Comparison of ENCODE assay signal across 23 mouse cellular contexts in the genomic region with DNA sequence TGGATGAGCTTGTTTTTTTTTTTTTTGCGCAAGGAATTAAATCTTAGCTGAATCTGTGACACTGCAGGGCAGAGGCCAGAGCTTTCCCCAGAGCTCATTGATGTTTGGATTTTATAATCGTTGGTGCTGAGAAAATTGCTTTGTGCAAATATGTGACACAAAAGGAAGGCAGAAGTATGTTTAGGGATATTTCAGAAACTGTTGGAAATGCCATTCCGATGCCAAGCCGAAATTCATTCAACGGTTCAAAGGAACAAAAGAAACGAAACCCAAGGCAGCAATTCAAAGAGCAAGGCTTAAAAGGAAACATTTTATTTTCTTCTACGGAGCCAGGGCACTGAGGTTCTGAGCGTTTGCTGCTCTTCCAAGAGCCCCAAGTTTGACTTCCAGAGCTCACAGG.
DNase-seq lines count a peak whose midpoint lies in the region; ATAC-seq and TF ChIP-seq lines count a peak whose summit lies in the region.
"Had no signal": no experiment of that assay in that cellular context is flagged by ENCODE, and none has a peak within 500 bp of the region (broad histone marks: within the 10 kb centered on the region; RNA-seq: fewer than 3 reads in every experiment).

No protein-coding gene starts in this region.

- peak overlapping the region; percentile 11; the same call in 1 of the 2 replicates for H3K27ac ChIP-seq in heart, adult 2 months
- H3K27ac ChIP-seq in kidney, embryonic 16.5 days (ENCODE audit: low read length) = no peak overlapping the region
- H3K27ac ChIP-seq in midbrain, postnatal 0 days (ENCODE audit: low read depth, low read length) = no peak overlapping the region
- no peak overlapping the region for H3K27ac ChIP-seq in midbrain, embryonic 16.5 days (ENCODE audit: low read length)
- H3K27ac ChIP-seq: embryonic facial prominence, embryonic 10.5 days; hindbrain, embryonic 12.5 days; kidney, postnatal 0 days; layer of hippocampus, adult 2 months; midbrain, embryonic 12.5 days; neural tube, embryonic 13.5 days had no signal

- WGBS in heart, adult 2 months = 85% methylated on average over 8 of the region's 8 CpGs
- 67% methylated on average over 8 of the region's 8 CpGs for whole genome bisulfite sequencing in kidney, embryonic 16.5 days
- WGBS in midbrain, postnatal 0 days = 27% methylated on average over 8 of the region's 8 CpGs
- 24% methylated on average over 8 of the region's 8 CpGs for WGBS in midbrain, embryonic 16.5 days

- H3K9ac ChIP-seq in heart, adult 2 months (ENCODE audit: low read depth, low read length) = no peak overlapping the region
- H3K9ac ChIP-seq in kidney, embryonic 16.5 days (replicated peaks; ENCODE audit: low read length) = no peak overlapping the region
- H3K9ac ChIP-seq in midbrain, postnatal 0 days (replicated peaks; ENCODE audit: low read length, poor library complexity, severe bottlenecking) = no peak overlapping the region
- no peak overlapping the region for H3K9ac ChIP-seq in midbrain, embryonic 16.5 days (ENCODE audit: low read depth, low read length)
- H3K9ac ChIP-seq: hindbrain, embryonic 12.5 days; midbrain, embryonic 12.5 days; neural tube, embryonic 13.5 days had no signal

- H3K27me3 ChIP-seq in heart, adult 2 months (ENCODE audit: control insufficient read depth, insufficient read depth, low read length) = no peaks in the 10 kb centered on the region
- no peaks in the 10 kb centered on the region for H3K27me3 ChIP-seq in kidney, embryonic 16.5 days (ENCODE audit: insufficient read depth, low read length)
- H3K27me3 ChIP-seq in midbrain, postnatal 0 days (ENCODE audit: insufficient read depth, low read length) = no peaks in the 10 kb centered on the region
- no peaks in the 10 kb centered on the region for H3K27me3 ChIP-seq in midbrain, embryonic 16.5 days (ENCODE audit: control insufficient read depth, insufficient read depth, low read depth, low read length)
- H3K27me3 ChIP-seq: hindbrain, embryonic 12.5 days; midbrain, embryonic 12.5 days; neural tube, embryonic 13.5 days had no signal

- DNase-seq in heart, adult 2 months = no peak
- no peak for DNase-seq in heart, adult 18-20 months
- DNase-seq in kidney, postnatal 36 days = peak; percentile 29 to 40
- DNase-seq in midbrain, postnatal 0 days (ENCODE audit: low spot score) = peak; percentile 4
- no peak for DNase-seq in urinary bladder, adult 2 months (ENCODE audit: low spot score)
- DNase-seq: adrenal gland, postnatal 14 days; cerebellum, adult 9-11 months; gastrocnemius, postnatal 10 days; layer of hippocampus, postnatal 36 days; retina, postnatal 1 day; right cerebral cortex, postnatal 25 days; spleen, adult 18-20 months had no signal

- intact Hi-C loops in heart, adult 2 months (cut with DNase I) = loop anchor here (5.0 kb wide), 1 partner anchor 92 kb away; no protein-coding TSS in a partner anchor

- no peak for TF ChIP-seq EP300 in heart, adult 2 months (IDR thresholded peaks at IDR 0.05; ENCODE audit: insufficient read depth, low read depth, low read length)

- ATAC-seq in kidney, embryonic 16.5 days (ENCODE audit: low FRiP score, low TSS enrichment) = no peak
- ATAC-seq in midbrain, postnatal 0 days (ENCODE audit: low FRiP score) = no peak
- ATAC-seq in midbrain, embryonic 16.5 days = no peak
- ATAC-seq: activated CD4-positive, CD25-positive, alpha-beta regulatory T cell, adult 4 months; inflammation-experienced regulatory T-cells, adult 6 months had no signal

- H3K36me3 ChIP-seq in heart, adult 2 months (ENCODE audit: control insufficient read depth, insufficient read depth, low read length) = no peaks in the 10 kb centered on the region; the same call in none of the 2 replicates
- no peaks in the 10 kb centered on the region for H3K36me3 ChIP-seq in kidney, embryonic 16.5 days (ENCODE audit: insufficient read depth, low read length)
- H3K36me3 ChIP-seq in midbrain, postnatal 0 days (ENCODE audit: insufficient read depth, low read length) = no peaks in the 10 kb centered on the region
- no peaks in the 10 kb centered on the region for H3K36me3 ChIP-seq in midbrain, embryonic 16.5 days (ENCODE audit: control insufficient read depth, insufficient read depth, low read length)
- H3K36me3 ChIP-seq: embryonic facial prominence, embryonic 10.5 days; hindbrain, embryonic 12.5 days; midbrain, embryonic 12.5 days; neural tube, embryonic 13.5 days had no signal

- TF ChIP-seq POLR2A in heart, adult 2 months (IDR thresholded peaks at IDR 0.05; ENCODE audit: insufficient read depth, low read depth, low read length) = no peak

- TF ChIP-seq CTCF in heart, adult 2 months (IDR thresholded peaks at IDR 0.05) = no peak
- TF ChIP-seq CTCF in midbrain, postnatal 0 days (IDR thresholded peaks at IDR 0.05) = no peak

- H3K79me2 ChIP-seq in heart, adult 2 months (replicated peaks; ENCODE audit: control insufficient read depth, insufficient read depth, low read length) = no peaks in the 10 kb centered on the region

- H3K4me1 ChIP-seq in heart, adult 2 months (ENCODE audit: control insufficient read depth, insufficient read depth, low read length) = peaks cover 8% of the 10 kb centered on the region; the same call in 1 of the 2 replicates
- peaks cover 14% of the 10 kb centered on the region; the same call in 1 of the 2 replicates for H3K4me1 ChIP-seq in kidney, embryonic 16.5 days (ENCODE audit: insufficient read depth, low read length)
- no peaks in the 10 kb centered on the region; the same call in 1 of the 2 replicates for H3K4me1 ChIP-seq in midbrain, postnatal 0 days (ENCODE audit: insufficient read depth, low read length)
- peaks cover 7% of the 10 kb centered on the region; the same call in 1 of the 2 replicates for H3K4me1 ChIP-seq in midbrain, embryonic 16.5 days (ENCODE audit: control insufficient read depth, insufficient read depth, low read length)
- H3K4me1 ChIP-seq: midbrain, embryonic 12.5 days; neural tube, embryonic 13.5 days had no signal

- no peak overlapping the region for H3K4me3 ChIP-seq in heart, adult 2 months
- no peak overlapping the region for H3K4me3 ChIP-seq in kidney, embryonic 16.5 days (ENCODE audit: low read length)
- no peak overlapping the region for H3K4me3 ChIP-seq in midbrain, postnatal 0 days (ENCODE audit: low read depth, low read length)
- H3K4me3 ChIP-seq in midbrain, embryonic 16.5 days (ENCODE audit: low read depth, low read length) = no peak overlapping the region
- H3K4me3 ChIP-seq: embryonic facial prominence, embryonic 10.5 days; hindbrain, embryonic 12.5 days; layer of hippocampus, adult 2 months; midbrain, embryonic 12.5 days; myocyte; neural tube, embryonic 13.5 days had no signal

- H3K4me2 ChIP-seq in kidney, embryonic 16.5 days (replicated peaks; ENCODE audit: low read depth, low read length) = no peak overlapping the region
- no peak overlapping the region for H3K4me2 ChIP-seq in midbrain, postnatal 0 days (ENCODE audit: low read depth, low read length, poor library complexity, severe bottlenecking)
- no peak overlapping the region for H3K4me2 ChIP-seq in midbrain, embryonic 16.5 days (ENCODE audit: low read length)
- H3K4me2 ChIP-seq: hindbrain, embryonic 12.5 days; midbrain, embryonic 12.5 days; neural tube, embryonic 13.5 days had no signal

- H3K9me3 ChIP-seq in kidney, embryonic 16.5 days (ENCODE audit: low read length) = 0 out of 2 replicates have a peak, but pooled peaks cover 6% of the 10 kb centered on the region
- H3K9me3 ChIP-seq in midbrain, postnatal 0 days (ENCODE audit: low read length) = no peaks in the 10 kb centered on the region
- H3K9me3 ChIP-seq in midbrain, embryonic 16.5 days (replicated peaks; ENCODE audit: control insufficient read depth, low read length, poor library complexity, severe bottlenecking) = no peaks in the 10 kb centered on the region
- H3K9me3 ChIP-seq: hindbrain, embryonic 12.5 days; midbrain, embryonic 12.5 days had no signal

Comparison
In these comparisons a context has a peak if more than half of its experiments do, and no peak if none do; other contexts are left out.
1. DNase-seq: peak in kidney, postnatal 36 days (2 of 2) and midbrain, postnatal 0 days (single experiment); none in heart, adult 2 months (0 of 2), heart, adult 18-20 months (0 of 2) and urinary bladder, adult 2 months (single experiment).